Mouse (Mus musculus) A20 (cell line): ENCODE results near the gene Boll.
"Not testable (repeated sequence)": the region's sequence is repeated elsewhere in the genome, so short reads cannot be mapped to it uniquely, and the experiment has no call there.

Experiments
- DNase-seq: peaks from one replicate; pipeline ENCODE4 v3.0.0-alpha.2; 2011; ENCODE audit warnings: low read depth, low spot score

The Boll gene

GRCm38 (mm10) chr1:55363044-55363565, at the start of gene Boll:
TSS of gene Boll (minus strand) at chr1:55363469.
- DNase-seq = no peak

- DNase-seq = no peak
Observed at GRCm38 (mm10) chr1:55412569-55412968, 49.3 kb upstream of the Boll start.

GRCm38 (mm10) chr1:55411079-55411478, 47.8 kb upstream of the Boll start:
- no peak for DNase-seq

- DNase-seq = no peak
Observed at GRCm38 (mm10) chr1:55410670-55411069, 47.4 kb upstream of the Boll start.

- no peak for DNase-seq
Observed at GRCm38 (mm10) chr1:55406531-55407375, 43.5 kb upstream of the Boll start.

- DNase-seq = no peak
Observed at GRCm38 (mm10) chr1:55406023-55406413, 42.7 kb upstream of the Boll start.

- DNase-seq = no peak
Observed at GRCm38 (mm10) chr1:55405272-55406022, 42.2 kb upstream of the Boll start, which contains the start of gene Plcl1. TSS of gene Plcl1 (plus strand) at chr1:55405921.

GRCm38 (mm10) chr1:55404439-55404838, 41.2 kb upstream of the Boll start:
- peak; percentile 60 for DNase-seq

- DNase-seq = no peak
Observed at GRCm38 (mm10) chr1:55399891-55400290, 36.6 kb upstream of the Boll start.

GRCm38 (mm10) chr1:55383114-55383773, 20.0 kb upstream of the Boll start:
- peak; percentile 68 for DNase-seq

- no peak for DNase-seq
Observed at GRCm38 (mm10) chr1:55380527-55380926, 17.3 kb upstream of the Boll start.

GRCm38 (mm10) chr1:55372626-55373025, 9.4 kb upstream of the Boll start:
- DNase-seq = no peak

- no peak for DNase-seq
Observed at GRCm38 (mm10) chr1:55363586-55363985, 317 bp upstream of the Boll start.

GRCm38 (mm10) chr1:55362634-55363033, 635 bp downstream of the Boll start:
- DNase-seq = no peak

GRCm38 (mm10) chr1:55351914-55352313, 11.4 kb downstream of the Boll start:
- DNase-seq = not testable (repeated sequence)

- not testable (repeated sequence) for DNase-seq
Observed at GRCm38 (mm10) chr1:55325496-55325895, 37.8 kb downstream of the Boll start.

- DNase-seq = peak; percentile 36
Observed at GRCm38 (mm10) chr1:55301077-55301476, 62.2 kb downstream of the Boll start.

- no peak for DNase-seq
Observed at GRCm38 (mm10) chr1:55279081-55279480, 84.2 kb downstream of the Boll start.

- DNase-seq = peak; percentile 52
Observed at GRCm38 (mm10) chr1:55265447-55265846, 97.8 kb downstream of the Boll start.

GRCm38 (mm10) chr1:55264385-55264784, 98.9 kb downstream of the Boll start:
- no peak for DNase-seq

GRCm38 (mm10) chr1:55246374-55246773, 116.9 kb downstream of the Boll start:
- no peak for DNase-seq

GRCm38 (mm10) chr1:55239237-55239636, 124.0 kb downstream of the Boll start:
- peak; percentile 79 for DNase-seq
